Mouse (Mus musculus) layer of hippocampus, postnatal 36 days (tissue): ENCODE measurements at regions not wholly inside any gene's neighbourhood (a gene's known extent, or its start where the extent isn't known, plus 50 kb on each side); places are given as distances from the start of the nearest gene placed in this dataset.
"Not testable (repeated sequence)": the region's sequence is repeated elsewhere in the genome, so short reads cannot be mapped to it uniquely, and the experiment has no call there.

Experiments used
- DNase-seq, 2 experiments: peaks; one replicate each; pipeline ENCODE4 v3.0.0; 2022

GRCm38 (mm10) chr1:88752332-88752731 lies 50.3 kb upstream of the Arl4c start:
- DNase-seq = peak; percentile 6 to 36

DNA sequence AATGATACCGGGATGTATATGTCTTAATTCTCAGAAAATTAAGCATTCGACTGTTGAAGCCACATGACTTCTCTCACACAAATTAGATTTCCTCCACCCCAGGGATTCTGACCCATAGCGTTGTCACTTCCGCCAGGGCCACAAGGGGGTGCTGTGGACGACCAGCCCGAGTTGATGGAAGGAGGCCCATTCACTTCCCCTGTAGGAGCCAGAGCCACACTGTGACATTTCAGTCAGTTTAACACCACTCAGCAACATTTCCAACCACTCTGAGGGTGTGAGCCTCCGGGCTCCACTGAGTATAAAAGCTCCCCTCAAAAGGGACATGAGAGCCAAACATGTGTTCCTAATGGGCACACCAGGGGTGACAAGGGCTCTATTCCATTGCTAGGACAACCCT lies 54.6 kb upstream of the Arl4c start:
- DNase-seq = peak; percentile 34 to 41

DNA sequence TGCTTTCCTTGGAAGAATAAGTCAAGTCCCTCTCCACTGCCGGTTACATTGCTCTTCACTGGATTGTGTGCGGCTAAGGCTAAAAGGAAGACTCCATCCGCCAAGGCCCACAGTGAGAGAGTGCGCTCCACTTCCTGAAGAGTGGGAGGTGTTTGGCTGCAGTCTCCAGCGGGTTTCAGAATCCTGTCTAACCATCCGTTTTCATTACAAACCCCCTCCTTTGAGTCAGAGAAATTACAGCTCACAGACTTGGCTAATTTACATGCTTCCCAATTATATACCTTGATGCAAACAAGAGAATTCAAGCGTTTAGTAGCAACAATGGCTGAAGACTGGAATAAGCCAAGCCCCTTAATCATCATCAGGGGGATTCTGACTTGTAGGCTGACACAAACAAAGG lies 55.1 kb upstream of the Arl4c start:
- DNase-seq = peak in 1 of 2 experiments; percentile 46

GRCm38 (mm10) chr1:88757746-88758145 lies 55.7 kb upstream of the Arl4c start:
- no peak for DNase-seq

DNA sequence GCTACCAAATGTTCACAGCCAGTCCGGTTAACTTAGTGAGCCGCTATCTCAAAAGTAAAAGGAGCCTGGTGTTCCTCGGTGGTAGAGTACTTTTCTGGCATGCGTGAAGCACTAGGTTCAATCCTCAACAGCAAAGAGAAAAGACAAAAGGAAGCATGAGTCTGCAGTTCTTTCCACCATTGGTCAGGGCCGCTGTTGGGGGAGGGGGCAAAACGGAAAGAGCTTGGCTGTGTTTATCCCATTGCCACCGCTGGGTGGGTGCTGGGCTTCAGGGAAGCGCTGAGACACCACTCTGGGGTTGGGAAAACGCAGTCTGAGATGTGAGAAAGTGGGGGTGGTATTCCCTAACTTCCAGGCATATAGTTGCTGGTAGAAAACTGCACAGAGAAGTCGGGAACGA lies 58.6 kb upstream of the Arl4c start:
- DNase-seq = no peak

- no peak for DNase-seq
Measured at GRCm38 (mm10) chr1:88761121-88761520, 59.1 kb upstream of the Arl4c start.

GRCm38 (mm10) chr1:88763725-88764364 lies 61.8 kb upstream of the Arl4c start:
- DNase-seq = no peak

DNA sequence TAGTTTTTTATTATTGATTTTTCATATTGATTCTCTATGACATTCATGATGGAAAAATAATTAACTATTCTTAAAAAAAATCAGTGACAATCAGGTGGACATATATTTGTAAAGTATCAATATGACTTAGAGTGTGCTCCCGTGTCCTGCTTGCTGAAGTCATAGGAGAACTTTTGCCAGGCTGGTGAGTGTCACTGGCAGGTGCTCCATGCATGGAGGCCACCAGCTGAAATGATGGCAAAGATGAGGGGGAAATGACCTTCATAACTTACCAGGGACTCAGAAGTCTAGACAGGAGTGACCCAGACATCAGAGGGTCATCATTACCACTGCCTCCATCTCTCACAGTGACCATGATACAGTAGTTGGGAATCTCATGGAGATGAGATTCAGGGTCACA lies 62.5 kb upstream of the Arl4c start:
- no peak for DNase-seq

- no peak for DNase-seq
Measured at GRCm38 (mm10) chr1:88777009-88777408, 75.0 kb upstream of the Arl4c start.

DNA sequence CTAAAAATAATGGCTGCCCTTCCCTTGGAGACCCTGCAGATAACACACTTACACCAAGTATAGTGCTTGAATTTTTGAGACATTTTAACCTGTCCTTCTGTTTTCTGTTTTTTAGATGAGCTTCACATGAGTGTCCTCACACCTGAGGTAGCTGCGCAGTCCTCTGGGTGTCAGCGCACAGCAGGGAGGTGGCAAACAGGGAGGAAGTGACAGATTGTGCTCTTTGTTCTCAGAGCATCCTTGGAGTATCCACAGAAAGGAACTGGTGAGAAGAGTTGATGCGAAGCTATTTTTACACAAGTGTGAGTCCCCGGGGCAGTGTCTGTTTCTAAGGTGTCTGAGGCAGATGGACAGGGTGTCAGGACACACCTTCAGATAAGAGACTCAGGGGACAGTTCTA lies 78.2 kb upstream of the Arl4c start:
- DNase-seq = no peak

DNA sequence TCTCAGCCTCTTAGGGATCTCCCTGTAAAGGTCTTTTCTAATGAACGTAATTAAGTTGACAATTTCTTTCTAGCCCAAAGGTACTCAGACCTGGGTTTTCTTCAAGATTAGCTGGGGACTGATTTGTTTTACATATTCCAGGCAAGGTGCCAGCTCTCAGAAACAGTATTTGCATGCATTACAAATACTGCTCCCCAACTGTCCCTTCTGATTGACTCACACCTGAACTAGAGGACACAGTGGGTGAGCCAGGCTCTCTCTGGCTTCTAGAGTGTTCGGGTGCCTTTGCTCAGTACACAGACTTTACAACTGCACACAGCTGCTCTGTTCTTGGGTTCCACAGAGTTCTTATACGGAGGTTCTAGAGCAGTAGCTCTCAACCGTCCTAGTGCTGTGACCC lies 81.1 kb upstream of the Arl4c start:
- no peak for DNase-seq

DNA sequence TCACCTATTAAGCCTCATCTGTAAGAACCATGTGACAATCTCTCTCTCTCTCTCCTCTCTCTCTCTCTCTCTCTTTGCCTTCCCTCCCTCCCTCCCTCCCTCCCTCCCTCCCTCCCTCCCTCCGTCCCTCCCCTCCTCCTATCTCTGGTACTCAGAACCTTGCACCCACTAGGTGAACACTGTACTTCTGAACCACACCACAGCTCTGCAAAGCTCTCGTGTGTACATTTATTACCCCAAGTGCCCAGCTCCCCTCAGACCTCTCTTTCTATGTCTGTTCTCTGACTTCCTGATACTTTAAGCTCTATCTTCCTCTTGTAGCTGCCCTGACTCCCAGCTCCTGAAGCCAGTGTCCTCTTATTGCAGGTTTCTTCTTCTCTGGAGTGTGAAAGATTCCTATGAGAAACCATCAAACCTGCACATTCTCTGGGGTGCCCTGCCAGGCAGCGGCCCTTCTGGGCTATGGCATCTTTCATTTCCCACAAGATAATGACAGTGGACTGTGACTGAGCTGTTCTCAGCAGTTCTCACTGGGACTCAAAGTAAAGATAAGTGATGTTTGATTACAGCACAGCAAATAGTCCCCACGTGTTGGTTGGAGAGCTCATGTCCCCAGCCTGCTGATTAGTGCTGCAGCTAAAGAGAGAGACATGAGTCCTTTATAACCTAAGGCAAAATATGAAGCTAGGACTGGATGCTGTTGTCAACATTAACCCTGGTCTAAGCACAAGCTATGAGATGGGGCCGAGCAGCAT lies 83.0 kb upstream of the Arl4c start:
- DNase-seq = no peak

GRCm38 (mm10) chr1:88786066-88786465 lies 84.0 kb upstream of the Arl4c start:
- no peak for DNase-seq

- no peak for DNase-seq
Measured at GRCm38 (mm10) chr1:88790674-88791073, 88.7 kb upstream of the Arl4c start.

DNA sequence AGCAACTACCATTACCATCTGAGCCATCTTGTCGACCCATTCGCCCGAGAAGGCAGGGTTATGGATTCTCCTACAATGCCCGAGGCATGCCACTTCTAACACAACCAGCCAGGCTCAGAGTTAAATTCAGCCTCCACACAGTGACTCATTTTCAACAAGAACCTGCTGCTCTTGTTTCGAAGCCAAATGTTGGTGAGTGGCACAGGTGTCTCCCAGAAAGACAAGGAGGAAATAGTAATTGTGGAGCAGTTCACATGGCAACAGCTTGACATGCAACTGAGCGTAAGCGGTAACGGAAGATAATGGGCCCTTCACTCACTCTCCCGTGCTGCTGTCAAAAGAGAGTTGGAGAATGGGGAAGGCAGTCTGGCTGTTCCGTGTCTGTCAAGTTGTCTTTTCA lies 92.9 kb upstream of the Arl4c start:
- DNase-seq = peak; percentile 46 to 48

DNA sequence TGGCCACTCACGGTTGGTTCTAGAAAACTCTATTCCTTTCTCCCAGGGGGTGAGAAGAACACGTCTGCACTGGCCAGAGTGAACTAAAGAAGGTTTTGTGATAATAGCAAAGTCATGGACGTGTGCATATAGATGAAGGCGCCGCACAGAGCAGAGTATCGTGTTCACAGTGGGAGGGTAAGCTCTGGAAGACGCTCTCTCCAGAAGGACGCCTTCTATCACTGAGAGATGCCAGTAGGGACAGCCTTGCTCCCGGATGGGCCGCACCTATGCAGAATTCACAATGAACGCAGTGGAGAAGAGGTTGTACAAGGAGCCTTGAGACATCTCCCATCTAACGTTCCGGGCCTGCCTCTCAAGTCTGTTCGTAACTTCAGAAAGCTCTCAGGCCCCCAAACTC lies 96.5 kb upstream of the Arl4c start:
- DNase-seq = no peak

GRCm38 (mm10) chr1:88798874-88799273 lies 96.9 kb upstream of the Arl4c start:
- no peak for DNase-seq

DNA sequence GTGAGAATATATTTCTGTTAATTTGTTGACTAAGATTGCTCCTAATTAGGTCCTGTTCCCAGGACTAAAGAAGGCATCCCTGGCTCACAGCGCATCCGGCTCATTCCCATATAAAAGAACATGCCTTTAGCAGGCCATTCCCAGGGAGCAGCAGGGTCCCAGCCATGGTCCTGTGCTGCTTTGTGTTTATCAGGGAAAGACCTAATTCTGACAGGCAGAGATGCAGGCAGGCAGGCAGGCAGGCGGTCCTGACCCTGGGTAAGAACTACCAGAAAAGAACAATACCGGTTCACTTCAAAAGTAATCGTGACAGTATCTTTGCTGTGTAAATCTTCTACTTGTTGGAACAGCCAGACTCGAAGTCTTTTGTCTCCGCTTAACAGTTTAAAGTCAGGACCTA lies 97.3 kb upstream of the Arl4c start:
- no peak for DNase-seq

DNA sequence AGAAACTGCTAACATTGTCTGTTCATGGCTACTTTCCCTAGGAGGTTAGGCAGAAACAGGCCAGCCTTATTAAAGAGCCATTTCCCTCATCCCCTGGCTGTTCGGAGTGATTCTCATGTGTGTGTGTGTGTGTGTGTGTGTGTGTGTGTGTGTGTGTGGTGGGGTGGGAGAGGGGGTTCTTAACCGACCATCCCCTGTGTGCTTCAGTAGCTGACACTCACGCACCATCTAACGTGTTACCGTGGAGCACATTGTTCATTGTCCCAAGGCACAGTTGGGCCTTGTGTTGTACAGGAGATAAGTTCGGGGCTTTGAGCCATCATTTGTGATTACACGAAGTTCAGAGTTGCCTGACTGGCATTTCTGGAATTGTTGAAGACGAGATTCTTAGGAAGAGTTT lies 97.8 kb upstream of the Arl4c start:
- no peak for DNase-seq

DNA sequence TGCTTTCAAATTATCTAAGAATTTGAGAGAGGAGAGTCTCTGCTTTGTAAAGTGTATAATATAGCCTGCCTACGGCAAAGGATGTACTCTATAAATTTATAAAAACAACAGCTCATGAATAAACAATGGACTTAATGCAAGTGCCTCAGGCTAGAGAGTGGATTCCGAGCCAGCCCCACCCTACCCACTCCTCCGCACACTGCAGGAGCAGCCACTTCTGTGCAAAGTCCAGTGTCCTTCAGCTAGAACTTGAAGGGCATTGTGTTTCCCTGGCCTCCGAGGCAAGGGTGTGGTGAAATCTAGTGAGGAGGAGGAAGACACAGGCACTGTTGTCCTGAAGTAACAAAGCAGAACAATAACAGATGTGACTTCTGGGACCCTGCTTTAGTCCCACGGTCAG lies 98.4 kb upstream of the Arl4c start:
- no peak for DNase-seq

- DNase-seq = not testable (repeated sequence)
Measured at GRCm38 (mm10) chr1:88801151-88801550, 99.1 kb upstream of the Arl4c start.

DNA sequence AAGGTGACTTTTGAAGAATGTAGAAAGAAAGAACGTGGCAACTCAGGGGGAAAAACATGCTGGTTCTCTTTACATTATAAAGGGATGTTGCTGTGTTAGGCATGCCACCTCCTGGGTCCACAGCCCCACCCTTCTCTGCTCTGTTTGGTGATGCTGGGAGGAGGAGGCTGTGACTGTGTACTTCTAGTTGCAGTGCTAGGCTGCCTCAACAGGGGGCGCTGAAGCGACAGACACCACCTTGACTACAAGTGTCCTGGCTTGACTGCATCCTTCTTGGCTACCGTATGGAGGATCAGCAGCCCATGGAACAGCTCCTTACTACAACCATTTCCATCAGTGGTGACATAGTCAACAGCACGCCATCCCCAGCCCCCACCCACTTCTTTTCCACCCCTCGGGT lies 104.9 kb upstream of the Arl4c start:
- peak; percentile 8 to 9 for DNase-seq

GRCm38 (mm10) chr1:88807901-88808300 lies 105.9 kb upstream of the Arl4c start:
- no peak for DNase-seq

DNA sequence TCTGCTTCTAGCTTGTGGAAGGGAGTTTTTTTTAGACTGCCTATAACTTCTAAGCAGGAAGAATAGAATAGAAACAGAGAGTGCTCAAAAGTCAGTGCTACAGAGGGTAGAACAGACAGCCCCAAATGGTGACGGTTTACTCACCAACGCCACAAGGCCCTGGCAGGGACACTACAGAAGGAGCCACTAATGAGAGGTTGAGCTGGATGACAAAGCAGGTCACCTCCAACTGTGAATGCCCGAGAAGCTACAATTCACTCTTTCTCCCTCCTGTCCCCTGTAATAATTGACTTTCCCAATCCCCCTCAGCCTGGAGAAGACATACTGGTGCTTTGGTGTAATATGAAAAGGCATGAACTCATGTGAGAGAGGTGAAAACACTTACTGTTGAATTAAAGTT lies 106.5 kb upstream of the Arl4c start:
- DNase-seq = no peak

GRCm38 (mm10) chr1:88809756-88810155 lies 107.7 kb upstream of the Arl4c start:
- no peak for DNase-seq
